Mouse (Mus musculus) T-helper 2 cell (primary cell): ENCODE results near the gene Slc25a47.

Source experiments
- in situ Hi-C: fragments of 300-600 bp; cut with MboI, MseI; formaldehyde crosslinking; loops from one replicate; pipeline ENCODE4 v1.15.1; 2025; ENCODE audit warnings: high pct_unique_total_duplicates

The Slc25a47 gene

DNA sequence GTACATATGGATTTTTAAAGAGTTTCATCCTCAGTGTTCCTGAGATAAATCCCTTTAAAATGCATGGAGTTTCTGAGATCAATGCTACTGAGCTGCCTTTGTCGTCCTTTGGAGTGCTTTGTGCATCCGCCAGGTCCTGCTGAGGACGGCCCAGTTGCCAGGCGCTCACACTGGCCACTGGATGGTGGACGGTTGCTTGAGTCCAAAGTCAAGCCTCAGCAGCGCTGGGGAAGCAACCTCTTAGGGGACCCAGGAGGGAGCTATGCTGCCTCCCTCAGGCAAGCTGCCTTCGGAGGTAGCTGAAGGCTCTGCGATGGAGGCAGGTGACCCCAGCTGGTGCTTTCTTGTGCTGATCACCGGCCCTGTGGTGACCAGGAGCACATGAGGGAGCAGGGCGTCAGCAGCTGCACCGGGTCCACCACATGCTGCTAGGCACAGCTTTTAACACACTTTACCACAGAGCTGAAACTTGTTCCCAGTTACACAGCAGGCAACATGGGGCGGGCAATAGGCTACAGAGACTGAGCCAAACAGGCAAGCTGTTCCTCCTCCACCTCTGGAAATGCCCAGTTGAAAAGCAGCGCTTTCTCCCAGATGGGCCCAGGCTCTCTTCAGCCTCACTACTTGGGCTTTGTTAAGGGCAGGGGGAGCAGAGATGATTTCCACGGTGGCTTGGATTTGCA, 69.9 kb downstream of the Slc25a47 start:
- in situ Hi-C loops, result loop anchor here (5.0 kb wide), 2 partner anchors 397 to 487 kb away; no protein-coding TSS in a partner anchor

DNA sequence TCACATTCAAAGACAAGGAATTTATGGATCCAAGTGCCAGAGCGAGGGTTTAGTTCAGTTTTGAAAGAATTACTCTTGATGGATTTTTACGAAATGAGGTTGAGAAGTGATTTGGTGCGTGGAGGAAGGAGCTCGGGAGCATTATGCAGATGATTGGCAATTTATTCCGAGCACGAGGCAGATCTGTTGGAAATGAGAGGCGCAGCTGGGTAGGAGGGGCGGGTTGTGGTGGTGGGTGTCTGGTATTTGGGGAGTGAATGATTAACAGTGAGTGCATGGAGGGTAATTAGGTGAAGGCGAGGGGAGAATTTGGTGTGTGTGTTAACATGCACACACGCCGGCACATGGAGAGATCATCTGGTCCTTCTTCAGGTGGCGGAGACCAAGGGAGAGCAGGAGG, 70.6 kb downstream of the Slc25a47 start:
- in situ Hi-C loops, result loop anchor here (5.0 kb wide), 2 partner anchors 396 to 486 kb away; no protein-coding TSS in a partner anchor
